Mouse (Mus musculus): Measurements from ENCODE around the gene Ncam1.

The Ncam1 gene

GRCm38 (mm10) chr9:49504658-49505057, 294.1 kb downstream of the Ncam1 start:
- DNase-seq (ENCODE audit: low spot score in 2 of 2), result no peak

GRCm38 (mm10) chr9:49502245-49502644, 296.5 kb downstream of the Ncam1 start:
- DNase-seq (ENCODE audit: low spot score in 2 of 2), result no peak

GRCm38 (mm10) chr9:49499878-49500277, 298.8 kb downstream of the Ncam1 start:
- DNase-seq (ENCODE audit: low spot score in 2 of 2), result no peak

- no peak for DNase-seq (ENCODE audit: low spot score in 2 of 2)
These were observed 304.6 kb downstream of the Ncam1 start for GRCm38 (mm10) chr9:49493979-49494649.

- no peak for DNase-seq (ENCODE audit: low spot score in 2 of 2)
These were observed 308.1 kb downstream of the Ncam1 start for GRCm38 (mm10) chr9:49490609-49491008.

- peak; percentile 73 to 90 for DNase-seq (ENCODE audit: low spot score in 2 of 2)
These were observed 309.5 kb downstream of the Ncam1 start for GRCm38 (mm10) chr9:49488912-49489895.

- DNase-seq (ENCODE audit: low spot score in 2 of 2), result no peak
These were observed 310.5 kb downstream of the Ncam1 start for GRCm38 (mm10) chr9:49488258-49488657.

- DNase-seq (ENCODE audit: low spot score in 2 of 2), result peak in 1 of 2 experiments; percentile 37
These were observed 311.1 kb downstream of the Ncam1 start for GRCm38 (mm10) chr9:49487657-49487943.

GRCm38 (mm10) chr9:49486805-49487656, 311.7 kb downstream of the Ncam1 start:
- DNase-seq (ENCODE audit: low spot score in 2 of 2), result no peak

GRCm38 (mm10) chr9:49485892-49486311, 312.8 kb downstream of the Ncam1 start, which contains the start of gene Ttc12:
Gene Ttc12, minus strand, starts transcription at chr9:49486225.
- peak; percentile 82 to 88 for DNase-seq (ENCODE audit: low spot score in 2 of 2)

- DNase-seq (ENCODE audit: low spot score in 2 of 2), result no peak
These were observed 313.4 kb downstream of the Ncam1 start for GRCm38 (mm10) chr9:49485250-49485891.

GRCm38 (mm10) chr9:49483316-49483715, 315.4 kb downstream of the Ncam1 start:
- DNase-seq (ENCODE audit: low spot score in 2 of 2), result no peak

GRCm38 (mm10) chr9:49472126-49472525, 326.6 kb downstream of the Ncam1 start:
- DNase-seq (ENCODE audit: low spot score in 2 of 2), result no peak

- DNase-seq (ENCODE audit: low spot score in 2 of 2), result no peak
These were observed 327.8 kb downstream of the Ncam1 start for GRCm38 (mm10) chr9:49470946-49471345.

- DNase-seq (ENCODE audit: low spot score in 2 of 2), result no peak
These were observed 328.7 kb downstream of the Ncam1 start for GRCm38 (mm10) chr9:49470006-49470405.

- DNase-seq (ENCODE audit: low spot score in 2 of 2), result no peak
These were observed 342.6 kb downstream of the Ncam1 start for GRCm38 (mm10) chr9:49456136-49456535.

- DNase-seq (ENCODE audit: low spot score in 2 of 2), result no peak
These were observed 346.3 kb downstream of the Ncam1 start for GRCm38 (mm10) chr9:49452396-49452795.
